Mouse (Mus musculus) spleen, adult 2 months (tissue): ENCODE measurements around the gene Olfr576. TPM values are rescaled to one million over a fixed set of nuclear protein-coding genes. Genes with fewer than 3 reads are reported as not detected.
A peak's percentile ranks its signal among the peaks of the same experiment; 100 is the strongest.

Experiments used
- DNase-seq, 2 experiments: peaks; one replicate each; pipeline versions ENCODE4 v3.0.0 to v3.0.0-alpha.2; 2012 to 2021; ENCODE audit warnings: low spot score in 2 of 2, low read depth in 1 of 2
- H3K27ac ChIP-seq: fragments of 200-500 bp; 2 replicates; pipeline ENCODE4 v1.5.1; 2012; ENCODE audit warnings: low read length, inconsistent platforms; ENCODE audit not compliant: insufficient read depth
- H3K27me3 ChIP-seq: fragments of 200-500 bp; 2 replicates; pipeline ENCODE4 v1.6.1; 2012; ENCODE audit warnings: mild to moderate bottlenecking, moderate library complexity, low read length, inconsistent platforms; ENCODE audit not compliant: control insufficient read depth, insufficient read depth
- H3K36me3 ChIP-seq: fragments of 200-500 bp; 2 replicates; pipeline ENCODE4 v1.6.1; 2012; ENCODE audit warnings: mild to moderate bottlenecking, low read length, inconsistent platforms; ENCODE audit not compliant: control insufficient read depth, insufficient read depth
- H3K4me1 ChIP-seq: fragments of 200-500 bp; 2 replicates; pipeline ENCODE4 v1.6.1; 2011; ENCODE audit warnings: inconsistent platforms; ENCODE audit not compliant: control insufficient read depth, insufficient read depth, insufficient read length
- H3K4me3 ChIP-seq: fragments of 200-500 bp; 2 replicates; pipeline ENCODE4 v1.5.1; 2011; ENCODE audit warnings: mild to moderate bottlenecking, inconsistent platforms; ENCODE audit not compliant: insufficient read depth, insufficient read length; ENCODE audit errors: extremely low read depth
- CTCF ChIP-seq: fragments of 200-500 bp; IDR thresholded peaks from 2 replicates; pipeline ENCODE4 v1.5.1; 2011; ENCODE audit warnings: mild to moderate bottlenecking, inconsistent platforms; ENCODE audit not compliant: insufficient read depth, insufficient read length, insufficient replicate concordance; ENCODE audit errors: extremely low read depth
- POLR2A ChIP-seq: fragments of 200-500 bp; IDR thresholded peaks from 2 replicates; pipeline ENCODE4 v1.6.1; 2011; ENCODE audit warnings: low read depth, low read length, inconsistent platforms
- WGBS: fragments of 180-500 bp; shearing (Covaris S2); methylation state at CpG from one replicate; pipeline ENCODE4 v1.1.7; 2018; 5-methylcytosine and 5-hydroxymethylcytosine counted together
- polyA plus RNA-seq: library from polyadenylated mRNA; depleted of rRNA; stranded (reverse); fragments of >200 nt; gene quantifications from 2 replicates; pipeline ENCODE4 v1.2.3, GENCODE M21; 2012; rRNA removed

The Olfr576 gene
- not detected in 2 replicates for polyA plus RNA-seq

- TF ChIP-seq POLR2A (no peak), CTCF (no peak)
- no peak within 1 kb of the TSS for H3K4me3 ChIP-seq
- no peak for DNase-seq
- no peak within 1 kb of the TSS for H3K27ac ChIP-seq
- H3K27me3 ChIP-seq, result no peaks in the 10 kb centered on the region
- no peaks in the 10 kb centered on the region for H3K4me1 ChIP-seq
- H3K36me3 ChIP-seq, result no peaks in the 10 kb centered on the region
- 38% methylated on average over 2 of the region's 2 CpGs for WGBS
These were observed at the start of gene Olfr576 for GRCm38 (mm10) chr7:102962360-102962759. Olfr576 (plus strand) TSS chr7:102962660.

GRCm38 (mm10) chr7:102915261-102915660 is 47.2 kb upstream of the Olfr576 start:
- 22% methylated on average over 1 of the region's 1 CpGs for WGBS
- TF ChIP-seq CTCF (no peak), POLR2A (no peak)
- H3K27me3 ChIP-seq, result no peaks in the 10 kb centered on the region

GRCm38 (mm10) chr7:102916405-102916804 is 46.1 kb upstream of the Olfr576 start:
- Histone ChIP-seq H3K27me3 (no peaks in the 10 kb centered on the region), H3K4me3 (no peak overlapping the region), H3K36me3 (no peaks in the 10 kb centered on the region), H3K27ac (no peak overlapping the region), H3K4me1 (no peaks in the 10 kb centered on the region)
- 74% methylated on average over 5 of the region's 5 CpGs for WGBS
- TF ChIP-seq POLR2A, result no peak
- no peak for DNase-seq

More at GRCm38 (mm10) chr7:102915261-102915660, 47.2 kb upstream of the Olfr576 start:
- Histone ChIP-seq H3K36me3 (no peaks in the 10 kb centered on the region), H3K4me3 (no peak overlapping the region), H3K27ac (no peak overlapping the region), H3K4me1 (no peaks in the 10 kb centered on the region)
- DNase-seq, result no peak

GRCm38 (mm10) chr7:102917032-102917875 is 45.2 kb upstream of the Olfr576 start, which contains the start of gene Olfr571:
Olfr571 (minus strand) TSS chr7:102917536.
- Histone ChIP-seq H3K27me3 (no peaks in the 10 kb centered on the region), H3K4me1 (no peaks in the 10 kb centered on the region), H3K36me3 (no peaks in the 10 kb centered on the region), H3K4me3 (no peak within 1 kb of the TSS), H3K27ac (no peak within 1 kb of the TSS)
- TF ChIP-seq POLR2A, result no peak
- no peak for TF ChIP-seq CTCF
- DNase-seq, result no peak
- 81% methylated on average over 4 of the region's 4 CpGs for WGBS

- 16% methylated on average over 1 of the region's 1 CpGs for WGBS
- no peaks in the 10 kb centered on the region for H3K4me1 ChIP-seq
- H3K27me3 ChIP-seq, result no peaks in the 10 kb centered on the region
- H3K4me3 ChIP-seq, result no peak overlapping the region
- TF ChIP-seq POLR2A (no peak), CTCF (no peak)
- no peaks in the 10 kb centered on the region for H3K36me3 ChIP-seq
- peak in 1 of 2 experiments; percentile 3 for DNase-seq
- no peak overlapping the region for H3K27ac ChIP-seq
These were observed 42.8 kb upstream of the Olfr576 start for GRCm38 (mm10) chr7:102919632-102920031.

GRCm38 (mm10) chr7:102924109-102924508 is 38.4 kb upstream of the Olfr576 start, which contains the start of gene Olfr572:
Olfr572 (plus strand) TSS chr7:102924409.
- H3K27me3 ChIP-seq, result no peaks in the 10 kb centered on the region
- 70% methylated on average over 1 of the region's 1 CpGs for WGBS

GRCm38 (mm10) chr7:102927105-102927504 is 35.4 kb upstream of the Olfr576 start:
- no peak overlapping the region for H3K27ac ChIP-seq
- no peak for DNase-seq
- no peaks in the 10 kb centered on the region for H3K4me1 ChIP-seq
- H3K4me3 ChIP-seq, result no peak overlapping the region
- 21% methylated on average over 3 of the region's 3 CpGs for WGBS
- no peaks in the 10 kb centered on the region for H3K27me3 ChIP-seq
- TF ChIP-seq POLR2A, result no peak
- TF ChIP-seq CTCF, result no peak
- no peaks in the 10 kb centered on the region for H3K36me3 ChIP-seq

More at GRCm38 (mm10) chr7:102924109-102924508, 38.4 kb upstream of the Olfr576 start, which contains the start of gene Olfr572:
- no peak within 1 kb of the TSS for H3K4me3 ChIP-seq
- DNase-seq, result no peak
- H3K27ac ChIP-seq, result no peak within 1 kb of the TSS
- TF ChIP-seq POLR2A (no peak), CTCF (no peak)
- no peaks in the 10 kb centered on the region for H3K36me3 ChIP-seq
- H3K4me1 ChIP-seq, result no peaks in the 10 kb centered on the region
